Mouse (Mus musculus) gastrocnemius, postnatal 36 days (tissue): ENCODE results near the gene Gtpbp10. TPM values are rescaled to one million over a fixed set of nuclear protein-coding genes. Genes with fewer than 3 reads are reported as not detected.

Source experiments
- DNase-seq, 2 experiments: peaks; one replicate each; pipeline ENCODE4 v3.0.0; 2022
- intact Hi-C: fragments of 180-260 bp; cut with DNase I; formaldehyde crosslinking; loops from one replicate; pipeline ENCODE4 v1.15.1; 2025
- total RNA-seq, 2 experiments: library from RNA; stranded (reverse); gene quantifications; 2 replicates each; pipeline ENCODE4 v1.2.3; 2021

Gtpbp10 gene
- total RNA-seq, 2 experiments from 2014 or later = 5.0 to 6.0 TPM

GRCm38 (mm10) chr5:5503381-5503780, 56.0 kb downstream of the Gtpbp10 start:
- DNase-seq = no peak
- intact Hi-C loops = loop anchor here (10.0 kb wide), 1 partner anchor 141 kb away; no protein-coding TSS in a partner anchor

GRCm38 (mm10) chr5:5501583-5501982, 57.8 kb downstream of the Gtpbp10 start:
- DNase-seq = no peak
- intact Hi-C loops = loop anchor here (10.0 kb wide), 1 partner anchor 143 kb away; no protein-coding TSS in a partner anchor

GRCm38 (mm10) chr5:5496393-5496792, 62.9 kb downstream of the Gtpbp10 start:
- intact Hi-C loops = no loop called here
- DNase-seq = no peak

- intact Hi-C loops = loop anchor here (2.0 kb wide), 1 partner anchor 254 kb away; the partner anchor contains the start of gene Steap1
- no peak for DNase-seq
Observed at GRCm38 (mm10) chr5:5495042-5495441, 64.3 kb downstream of the Gtpbp10 start.

GRCm38 (mm10) chr5:5494269-5495005, 64.9 kb downstream of the Gtpbp10 start:
- intact Hi-C loops = loop anchor here (2.0 kb wide), 1 partner anchor 254 kb away; the partner anchor contains the start of gene Steap1
- no peak for DNase-seq

GRCm38 (mm10) chr5:5492163-5492562, 67.2 kb downstream of the Gtpbp10 start:
- no peak for DNase-seq
- intact Hi-C loops = no loop called here

Other genes starting within 250 kb of the Gtpbp10 start
- 1 to 10 TPM; 4.2 to 4.9 TPM for gene Cdk14, start 139.2 kb downstream of the Gtpbp10 start, total RNA-seq
- not detected for gene 1700015F17Rik, start 80.4 kb downstream of the Gtpbp10 start, total RNA-seq
- 10 to 100 TPM; 12.3 to 14.2 TPM for gene Cldn12, start 44.6 kb downstream of the Gtpbp10 start, total RNA-seq
- gene Gm8773, start 14.3 kb upstream of the Gtpbp10 start, total RNA-seq = not detected
- gene Cfap69, start 104.7 kb upstream of the Gtpbp10 start, total RNA-seq = under 1 TPM in 1 of 2 experiments, not detected in 1; 0.41 TPM
- gene Steap2, start 135.0 kb upstream of the Gtpbp10 start, total RNA-seq = under 1 TPM; 0.30 to 0.71 TPM
- not detected for gene Steap1, start 189.8 kb upstream of the Gtpbp10 start, total RNA-seq